Mouse (Mus musculus) embryo, embryonic 10.5 days (tissue): ENCODE results near the gene Olfr134.
"Not testable (repeated sequence)": the region's sequence is repeated elsewhere in the genome, so short reads cannot be mapped to it uniquely, and the experiment has no call there.

Experiments used
- DNase-seq: peaks from one replicate; pipeline ENCODE4 v3.0.0-alpha.2; 2015; ENCODE audit warnings: low spot score

Olfr134 gene

DNA sequence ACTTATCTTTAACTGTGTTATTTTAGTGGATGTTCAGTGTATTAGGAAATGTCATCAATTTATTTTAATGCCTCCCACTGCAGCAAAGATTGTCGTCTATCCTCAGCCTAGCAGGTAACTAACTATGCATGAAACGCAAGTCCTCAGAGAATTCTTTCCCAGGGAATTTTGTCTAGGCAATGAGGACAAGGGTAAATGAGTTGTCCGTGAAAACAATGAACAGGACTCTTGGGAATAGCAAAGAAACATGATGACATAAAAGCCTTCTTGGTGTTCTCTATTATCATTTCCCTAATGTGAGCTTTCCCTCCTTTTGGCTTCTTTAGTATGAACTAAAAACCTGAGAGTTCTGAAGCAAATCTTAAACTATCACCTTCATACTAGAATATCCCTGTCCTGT lies at the start of gene Olfr134:
TSS of gene Olfr134 (plus strand) at position 301 of the 400 bp plus-strand sequence.
- DNase-seq: no peak

GRCm38 (mm10) chr17:38124199-38124598 lies 47.0 kb upstream of the Olfr134 start:
- DNase-seq: not testable (repeated sequence)

GRCm38 (mm10) chr17:38125371-38125770 lies 45.8 kb upstream of the Olfr134 start:
- not testable (repeated sequence) for DNase-seq

- no peak for DNase-seq
Measured at GRCm38 (mm10) chr17:38134426-38134825, 36.8 kb upstream of the Olfr134 start, which contains the start of gene Olfr132. Gene Olfr132 (minus strand): TSS chr17:38134526.

GRCm38 (mm10) chr17:38144981-38145380 lies 26.2 kb upstream of the Olfr134 start, which contains the start of gene Olfr133:
Gene Olfr133 (plus strand): TSS chr17:38145281.
- DNase-seq: no peak

DNA sequence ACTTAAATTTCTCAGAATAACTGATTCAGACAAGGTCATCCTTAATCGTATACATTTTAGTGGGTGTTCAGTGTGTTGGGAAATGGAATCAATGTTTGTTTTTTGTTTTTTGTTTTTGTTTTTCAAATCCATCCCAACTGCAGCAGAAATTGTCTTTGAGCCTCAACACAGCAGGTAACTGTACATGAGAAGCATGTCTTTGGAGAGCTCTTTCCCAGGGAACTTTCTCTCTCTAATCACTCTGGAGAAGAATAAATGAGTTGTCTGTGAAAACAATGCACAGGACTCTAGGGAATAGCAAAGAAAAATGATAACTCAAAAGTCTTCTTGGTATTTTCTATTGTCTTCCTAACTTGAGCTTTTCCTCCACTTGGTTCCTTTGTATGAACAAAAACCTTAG lies 32.8 kb downstream of the Olfr134 start, which contains the start of gene Olfr135:
TSS of gene Olfr135 (plus strand) at position 301 of the 400 bp plus-strand sequence.
- DNase-seq: no peak
